Mouse (Mus musculus) heart, postnatal 0 days (tissue): ENCODE measurements around the gene Serpinh1.

ENCODE experiments used
- CTCF ChIP-seq: IDR thresholded peaks from 2 replicates; pipeline ENCODE4 v1.5.1; 2016; ENCODE audit warnings: antibody characterized with exemption, control low read depth, low read depth
- EP300 ChIP-seq: IDR thresholded peaks from 2 replicates; pipeline ENCODE4 v1.6.1; 2016; ENCODE audit warnings: antibody characterized with exemption, low read depth

DNA sequence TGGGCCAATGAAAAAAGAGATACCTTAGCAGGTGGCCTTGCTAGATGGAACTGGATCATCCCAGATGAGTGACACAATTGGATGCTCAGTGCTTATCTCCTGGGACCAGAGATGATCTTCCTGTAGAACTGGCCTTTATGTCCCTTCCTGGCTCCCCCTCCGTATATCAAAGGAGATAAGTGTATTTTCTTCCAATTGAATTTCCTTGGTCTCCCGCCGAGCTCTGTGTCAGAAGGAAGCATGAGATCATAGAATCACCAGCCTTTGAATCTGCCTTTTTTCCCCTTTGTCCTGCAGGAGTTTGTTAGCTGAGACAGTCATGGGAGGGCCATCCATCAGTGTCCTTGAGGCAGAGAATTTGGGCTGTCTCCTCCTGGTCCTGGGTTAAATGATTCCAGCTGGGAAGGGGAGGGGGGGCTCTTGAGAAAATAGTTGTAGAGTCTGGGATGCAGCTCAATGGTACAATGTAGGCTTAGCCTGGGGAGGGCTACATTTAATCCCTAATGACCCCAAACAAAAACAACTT lies 52.3 kb downstream of the Serpinh1 start:
- TF ChIP-seq CTCF (no peak), EP300 (no peak)
